Mouse (Mus musculus) brain, embryonic 14.5 days (tissue): ENCODE measurements around the gene Kmt2c.
A peak's percentile ranks its signal among the peaks of the same experiment; 100 is the strongest.

Experiments
- CTCF ChIP-seq: fragments of 200-500 bp; IDR thresholded peaks from 2 replicates; pipeline ENCODE4 v1.5.1; 2012; ENCODE audit warnings: inconsistent platforms, mild to moderate bottlenecking, moderate library complexity, borderline replicate concordance; ENCODE audit not compliant: insufficient read depth, insufficient read length; ENCODE audit errors: extremely low read depth
- POLR2A ChIP-seq: fragments of 200-500 bp; IDR thresholded peaks from 2 replicates; pipeline ENCODE4 v1.6.1; 2012; ENCODE audit warnings: mild to moderate bottlenecking, inconsistent platforms, borderline replicate concordance; ENCODE audit not compliant: poor library complexity, insufficient read depth, insufficient read length, severe bottlenecking; ENCODE audit errors: extremely low read depth

DNA sequence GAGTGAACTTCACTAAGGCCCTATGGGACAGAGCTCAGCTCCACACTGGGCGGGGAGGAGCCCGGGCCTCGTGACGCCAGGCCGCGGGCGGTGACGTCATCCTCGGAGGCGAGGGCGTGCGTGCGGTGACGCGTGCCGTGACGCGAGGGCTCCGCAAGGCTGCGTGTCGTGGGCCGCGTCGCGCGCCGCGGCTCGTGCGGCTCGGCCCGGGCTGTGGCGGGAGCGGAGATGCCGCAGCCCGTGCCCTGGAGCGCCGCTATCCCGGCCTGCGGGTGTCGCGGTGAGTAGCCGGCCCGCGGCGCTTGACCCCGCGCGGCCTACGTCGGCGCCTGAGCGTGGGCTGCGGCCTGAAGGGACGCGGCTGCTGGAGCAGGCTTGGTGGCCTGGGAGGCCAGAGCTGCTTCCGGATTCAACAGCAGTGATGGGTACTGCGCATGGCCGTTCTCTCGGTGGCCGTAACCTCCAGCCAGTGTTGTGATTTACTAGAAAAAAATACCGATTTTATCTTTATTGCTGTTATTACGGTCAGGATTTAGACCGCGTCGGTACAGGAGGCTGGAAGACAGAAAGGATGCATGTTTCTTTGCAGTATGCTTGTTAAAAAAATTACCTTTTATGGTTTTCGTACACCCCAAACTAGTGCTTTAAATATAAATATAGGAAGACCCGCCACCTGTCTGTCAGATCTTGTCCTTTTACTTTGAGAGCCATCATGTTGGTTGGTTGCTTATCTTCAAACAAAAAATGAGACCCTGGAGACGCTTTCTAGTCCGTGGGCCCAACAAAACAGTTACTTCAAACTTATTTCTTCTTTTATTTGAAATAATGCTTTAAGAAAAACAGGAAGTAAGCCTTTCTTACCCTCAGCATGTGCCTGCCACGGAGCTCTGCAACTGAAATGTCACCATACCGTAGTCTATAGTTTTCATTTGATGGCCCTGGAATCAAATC, 275.6 kb downstream of the Kmt2c start, which contains the start of gene E130116L18Rik:
- TF ChIP-seq CTCF (no peak), POLR2A (peak; percentile 93)
